Mouse (Mus musculus) limb, embryonic 15.5 days (tissue): ENCODE results near the gene Ifi27l2b. TPM values are rescaled to one million over a fixed set of nuclear protein-coding genes. Genes with fewer than 3 reads are reported as not detected.
"Not testable (repeated sequence)": the region's sequence is repeated elsewhere in the genome, so short reads cannot be mapped to it uniquely, and the experiment has no call there.

ENCODE experiments used
- ATAC-seq: fragments of 200-750 bp; cut with Nextera tagmentation; 2 replicates; pipeline ENCODE4 v1.8.0; 2017; ENCODE audit warnings: low read depth, moderate TSS enrichment; ENCODE audit not compliant: insufficient number of reproducible peaks, low FRiP score, low TSS enrichment
- H3K27ac ChIP-seq: fragments of 300-500 bp; sonication (generic); 2 replicates; pipeline ENCODE4 v1.5.1; 2015; ENCODE audit warnings: moderate library complexity, mild to moderate bottlenecking, inconsistent platforms
- H3K27me3 ChIP-seq: fragments of 300-500 bp; sonication (generic); 2 replicates; pipeline ENCODE4 v1.6.1; 2015; ENCODE audit warnings: inconsistent platforms
- H3K36me3 ChIP-seq: fragments of 300-500 bp; sonication (generic); 2 replicates; pipeline ENCODE4 v1.6.1; 2015; ENCODE audit warnings: inconsistent platforms
- H3K4me1 ChIP-seq: fragments of 300-500 bp; sonication (generic); 2 replicates; pipeline ENCODE4 v1.6.1; 2015; ENCODE audit warnings: inconsistent platforms
- H3K4me2 ChIP-seq: fragments of 300-500 bp; sonication (generic); 2 replicates; pipeline ENCODE4 v1.6.1; 2015; ENCODE audit warnings: mild to moderate bottlenecking, inconsistent platforms
- H3K4me3 ChIP-seq: fragments of 300-500 bp; sonication (generic); 2 replicates; pipeline ENCODE4 v1.5.1; 2015; ENCODE audit warnings: mild to moderate bottlenecking, inconsistent platforms
- H3K9ac ChIP-seq: fragments of 300-500 bp; sonication (generic); 2 replicates; pipeline ENCODE4 v1.6.1; 2015; ENCODE audit warnings: inconsistent platforms
- H3K9me3 ChIP-seq: fragments of 300-500 bp; sonication (generic); 2 replicates; pipeline ENCODE4 v1.6.1; 2016; ENCODE audit warnings: inconsistent platforms
- WGBS: fragments of 180-500 bp; shearing (Covaris S2); methylation state at CpG from one replicate; pipeline ENCODE4 v1.1.7; 2015; 5-methylcytosine and 5-hydroxymethylcytosine counted together
- polyA plus RNA-seq: library from polyadenylated mRNA; unstranded; fragments of >200 nt; fragmentation: Nextera tagmentation; extraction: Ambion mirVana; gene quantifications from 2 replicates; pipeline ENCODE4 v1.2.1, GENCODE M21; 2015

The Ifi27l2b gene
- polyA plus RNA-seq, 1 experiment from 2014 or later, result not detected

GRCm38 (mm10) chr12:103482781-103483180 is 25.8 kb upstream of the Ifi27l2b start:
- no peak overlapping the region for H3K9ac ChIP-seq
- no peaks in the 10 kb centered on the region for H3K36me3 ChIP-seq
- no peak overlapping the region for H3K27ac ChIP-seq
- H3K4me1 ChIP-seq, result no peaks in the 10 kb centered on the region
- H3K27me3 ChIP-seq, result no peaks in the 10 kb centered on the region
- 74% methylated on average over 2 of the region's 2 CpGs for WGBS
- no peak overlapping the region for H3K4me2 ChIP-seq
- no peak for ATAC-seq
- no peaks in the 10 kb centered on the region for H3K9me3 ChIP-seq
- no peak overlapping the region for H3K4me3 ChIP-seq

- no peak overlapping the region for H3K27ac ChIP-seq
- no peak for ATAC-seq
- H3K9me3 ChIP-seq, result no peaks in the 10 kb centered on the region
- no peaks in the 10 kb centered on the region for H3K36me3 ChIP-seq
- H3K27me3 ChIP-seq, result no peaks in the 10 kb centered on the region
- no peak overlapping the region for H3K4me2 ChIP-seq
- no peaks in the 10 kb centered on the region for H3K4me1 ChIP-seq
- no peak overlapping the region for H3K4me3 ChIP-seq
- H3K9ac ChIP-seq, result no peak overlapping the region
- WGBS, result 74% methylated on average over 5 of the region's 5 CpGs
Measured at GRCm38 (mm10) chr12:103481671-103482070, 24.6 kb upstream of the Ifi27l2b start.

GRCm38 (mm10) chr12:103477461-103478015 is 20.5 kb upstream of the Ifi27l2b start:
- H3K27me3 ChIP-seq, result no peaks in the 10 kb centered on the region
- H3K9ac ChIP-seq, result no peak overlapping the region
- H3K4me2 ChIP-seq, result no peak overlapping the region
- H3K9me3 ChIP-seq, result no peaks in the 10 kb centered on the region
- whole genome bisulfite sequencing, result 72% methylated on average over 7 of the region's 7 CpGs
- H3K36me3 ChIP-seq, result no peaks in the 10 kb centered on the region
- H3K4me1 ChIP-seq, result no peaks in the 10 kb centered on the region
- H3K27ac ChIP-seq, result no peak overlapping the region
- no peak overlapping the region for H3K4me3 ChIP-seq
- no peak for ATAC-seq

- WGBS, result 52% methylated on average over 1 of the region's 1 CpGs
- Histone ChIP-seq H3K27ac (no peak overlapping the region), H3K4me3 (no peak overlapping the region), H3K9ac (no peak overlapping the region), H3K4me1 (no peaks in the 10 kb centered on the region), H3K27me3 (no peaks in the 10 kb centered on the region), H3K4me2 (no peak overlapping the region), H3K9me3 (no peaks in the 10 kb centered on the region), H3K36me3 (no peaks in the 10 kb centered on the region)
- ATAC-seq, result no peak
Measured at GRCm38 (mm10) chr12:103476779-103477389, 19.9 kb upstream of the Ifi27l2b start.

- no peaks in the 10 kb centered on the region for H3K4me1 ChIP-seq
- no peak overlapping the region for H3K9ac ChIP-seq
- no peak overlapping the region for H3K27ac ChIP-seq
- WGBS, result 34% methylated on average over 2 of the region's 2 CpGs
- H3K4me2 ChIP-seq, result no peak overlapping the region
- H3K27me3 ChIP-seq, result no peaks in the 10 kb centered on the region
- no peak for ATAC-seq
- no peaks in the 10 kb centered on the region for H3K36me3 ChIP-seq
- no peak overlapping the region for H3K4me3 ChIP-seq
- no peaks in the 10 kb centered on the region for H3K9me3 ChIP-seq
Measured at GRCm38 (mm10) chr12:103474481-103474880, 17.5 kb upstream of the Ifi27l2b start.

- H3K4me2 ChIP-seq, result not testable (repeated sequence)
- WGBS, result no CpG with 5 or more reads among the region's 1 CpGs
Measured at GRCm38 (mm10) chr12:103456727-103457126, 296 bp downstream of the Ifi27l2b start.

GRCm38 (mm10) chr12:103453361-103453760 is 3.7 kb downstream of the Ifi27l2b start:
- no peaks in the 10 kb centered on the region for H3K9me3 ChIP-seq
- H3K36me3 ChIP-seq, result no peaks in the 10 kb centered on the region
- no peak for ATAC-seq
- no peaks in the 10 kb centered on the region for H3K4me1 ChIP-seq
- no peak overlapping the region for H3K4me3 ChIP-seq
- H3K27ac ChIP-seq, result no peak overlapping the region
- H3K27me3 ChIP-seq, result no peaks in the 10 kb centered on the region
- no peak overlapping the region for H3K9ac ChIP-seq
- no peak overlapping the region for H3K4me2 ChIP-seq

More at GRCm38 (mm10) chr12:103456727-103457126, 296 bp downstream of the Ifi27l2b start:
- H3K9ac ChIP-seq, H3K36me3 ChIP-seq, H3K9me3 ChIP-seq, H3K4me3 ChIP-seq, H3K27me3 ChIP-seq, H3K4me1 ChIP-seq, H3K27ac ChIP-seq, ATAC-seq: not testable (repeated sequence)

GRCm38 (mm10) chr12:103445060-103445459 is 12.0 kb downstream of the Ifi27l2b start:
- WGBS, result 78% methylated on average over 3 of the region's 3 CpGs
- Histone ChIP-seq H3K27ac (no peak overlapping the region), H3K9me3 (no peaks in the 10 kb centered on the region), H3K4me1 (no peaks in the 10 kb centered on the region), H3K36me3 (no peaks in the 10 kb centered on the region), H3K4me2 (no peak overlapping the region), H3K9ac (no peak overlapping the region), H3K27me3 (no peaks in the 10 kb centered on the region), H3K4me3 (no peak overlapping the region)
- ATAC-seq, result no peak

GRCm38 (mm10) chr12:103444261-103444660 is 12.8 kb downstream of the Ifi27l2b start:
- not testable (repeated sequence) for H3K4me1 ChIP-seq, H3K9me3 ChIP-seq, H3K4me2 ChIP-seq, H3K27ac ChIP-seq, H3K9ac ChIP-seq, H3K36me3 ChIP-seq, H3K27me3 ChIP-seq, ATAC-seq, H3K4me3 ChIP-seq
- WGBS, result 33% methylated on average over 6 of the region's 7 CpGs

GRCm38 (mm10) chr12:103443524-103443923 is 13.5 kb downstream of the Ifi27l2b start, which contains the start of gene Ifi27l2a:
Gene Ifi27l2a, minus strand, starts transcription at chr12:103443680.
- H3K27me3 ChIP-seq, result no peaks in the 10 kb centered on the region
- no peaks in the 10 kb centered on the region for H3K36me3 ChIP-seq
- no peak for ATAC-seq
- H3K9me3 ChIP-seq, result no peaks in the 10 kb centered on the region
- WGBS, result 42% methylated on average over 3 of the region's 3 CpGs
- H3K9ac ChIP-seq, result no peak within 1 kb of the TSS
- H3K4me2 ChIP-seq, result no peak within 1 kb of the TSS
- no peaks in the 10 kb centered on the region for H3K4me1 ChIP-seq
- no peak within 1 kb of the TSS for H3K27ac ChIP-seq
- H3K4me3 ChIP-seq, result no peak within 1 kb of the TSS

GRCm38 (mm10) chr12:103437601-103438000 is 19.4 kb downstream of the Ifi27l2b start:
- WGBS, result 75% methylated on average over 1 of the region's 1 CpGs
- peaks cover 4% of the 10 kb centered on the region; the same call in 1 of the 2 replicates for H3K4me1 ChIP-seq

GRCm38 (mm10) chr12:103434861-103435260 is 22.2 kb downstream of the Ifi27l2b start:
- Histone ChIP-seq H3K4me2 (peak overlapping the region; percentile 38), H3K27me3 (no peaks in the 10 kb centered on the region)

More at GRCm38 (mm10) chr12:103437601-103438000, 19.4 kb downstream of the Ifi27l2b start:
- no peak overlapping the region for H3K4me2 ChIP-seq
- H3K27ac ChIP-seq, result no peak overlapping the region
- no peak overlapping the region for H3K9ac ChIP-seq
- no peak overlapping the region for H3K4me3 ChIP-seq
- no peaks in the 10 kb centered on the region for H3K27me3 ChIP-seq
- no peak for ATAC-seq
- no peaks in the 10 kb centered on the region for H3K36me3 ChIP-seq
- no peaks in the 10 kb centered on the region for H3K9me3 ChIP-seq

More at GRCm38 (mm10) chr12:103434861-103435260, 22.2 kb downstream of the Ifi27l2b start:
- Histone ChIP-seq H3K9me3 (no peaks in the 10 kb centered on the region), H3K9ac (no peak overlapping the region), H3K36me3 (no peaks in the 10 kb centered on the region), H3K4me3 (peak overlapping the region; percentile 27), H3K27ac (0 out of 2 replicates have a peak overlapping the region, but pooled peaks have one; percentile 47), H3K4me1 (peaks cover 4% of the 10 kb centered on the region; the same call in 1 of the 2 replicates)
- ATAC-seq, result no peak
